Mouse (Mus musculus) layer of hippocampus, postnatal 10 days (tissue): ENCODE measurements around the gene Pccb. TPM values are rescaled to one million over a fixed set of nuclear protein-coding genes. Genes with fewer than 3 reads are reported as not detected.

Experiments used
- DNase-seq, 2 experiments: peaks; one replicate each; pipeline ENCODE4 v3.0.0; 2021; ENCODE audit warnings: low spot score in 2 of 2
- long read RNA-seq: library from polyadenylated mRNA; stranded (forward); transcript quantifications from one replicate; pipeline ENCODE4 v2.0.0, GENCODE M21; 2023
- total RNA-seq, 2 experiments: library from RNA; stranded (reverse); gene quantifications; 2 replicates each; pipeline ENCODE4 v1.2.3; 2021

Gene Pccb
- total RNA-seq = 10 to 100 TPM; 50.8 to 53.3 TPM
- long read RNA-seq, transcript Pccb-201 (15 exons, 2,320 nt) = major isoform, 43 of 61 reads
- long read RNA-seq, partial matches to known transcripts = 12 of 61 reads
- long read RNA-seq, other reads (novel, unspliced or antisense) = 4 of 61 reads

GRCm38 (mm10) chr9:101034448-101035098, at the start of gene Pccb:
Gene Pccb, minus strand, starts transcription at chr9:101034898.
- peak; percentile 96 to 98 for DNase-seq

- no peak for DNase-seq
Measured at GRCm38 (mm10) chr9:101083728-101084127, 49.0 kb upstream of the Pccb start.

GRCm38 (mm10) chr9:101080046-101080685, 45.5 kb upstream of the Pccb start:
- DNase-seq = no peak

GRCm38 (mm10) chr9:101078579-101078978, 43.9 kb upstream of the Pccb start:
- no peak for DNase-seq

GRCm38 (mm10) chr9:101077486-101077885, 42.8 kb upstream of the Pccb start:
- no peak for DNase-seq

GRCm38 (mm10) chr9:101076095-101076875, 41.6 kb upstream of the Pccb start:
- DNase-seq = no peak

DNA sequence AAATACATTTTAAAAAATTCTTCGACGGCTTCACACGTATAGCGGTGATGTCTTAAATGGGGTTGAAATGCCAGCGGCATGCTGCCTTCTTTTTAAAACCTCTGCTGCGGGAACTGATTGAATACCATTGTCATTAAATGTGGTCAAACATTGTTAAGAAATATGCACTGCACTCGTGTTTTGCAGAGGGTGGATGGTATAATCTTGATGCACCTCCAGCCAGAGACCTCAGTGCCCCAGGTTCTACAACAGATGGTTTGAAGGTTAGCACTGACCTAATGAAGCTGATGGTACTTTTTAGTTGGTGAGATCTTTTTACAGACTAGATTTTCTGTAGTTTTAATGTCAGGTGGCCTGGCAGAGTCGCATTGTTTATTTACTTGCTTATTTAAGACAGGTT, 41.0 kb upstream of the Pccb start:
- no peak for DNase-seq

DNA sequence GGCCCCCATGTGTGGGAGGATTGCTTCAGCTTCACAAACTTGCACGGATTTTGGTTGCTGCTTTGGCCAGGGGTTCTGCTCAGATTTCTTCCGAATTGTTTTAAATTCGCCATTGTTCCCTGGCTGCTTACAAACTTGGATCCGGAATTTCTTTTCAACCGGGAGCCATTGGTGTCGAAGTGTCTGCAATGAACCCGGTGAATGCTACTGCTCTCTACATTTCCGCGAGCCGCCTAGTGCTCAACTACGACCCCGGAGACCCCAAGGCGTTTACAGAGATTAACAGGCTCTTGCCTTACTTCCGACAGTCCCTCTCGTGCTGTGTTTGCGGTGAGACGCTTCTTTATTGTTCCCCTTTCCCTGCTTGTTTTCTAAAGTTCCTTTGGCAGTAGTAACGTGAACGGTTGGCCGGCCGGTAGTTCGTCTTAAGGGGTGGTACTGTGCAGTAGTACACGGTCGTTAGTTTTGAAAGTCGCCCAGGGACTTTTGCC, 40.4 kb upstream of the Pccb start:
- DNase-seq = peak; percentile 36 to 40

GRCm38 (mm10) chr9:101074332-101075021, 39.8 kb upstream of the Pccb start:
- peak; percentile 78 to 87 for DNase-seq

DNA sequence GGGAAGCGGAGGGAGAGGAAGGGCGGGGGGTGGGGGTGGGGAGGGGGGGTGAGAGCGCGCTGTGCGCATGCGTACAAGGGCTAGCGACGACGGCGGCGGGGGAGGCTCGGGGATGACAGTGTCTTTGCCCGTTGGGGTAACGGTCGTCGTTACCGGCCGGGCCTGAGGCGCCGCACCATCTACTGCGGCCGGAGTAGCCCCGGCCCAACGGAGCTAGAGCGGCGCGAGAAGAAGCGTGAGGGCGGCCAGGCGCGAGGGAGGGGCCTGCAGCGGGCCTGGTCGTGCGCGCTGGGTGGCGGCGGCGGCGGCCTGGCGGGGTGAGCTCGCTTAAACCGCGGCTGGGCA, 39.3 kb upstream of the Pccb start, which contains the start of gene Msl2:
Gene Msl2 (plus strand): TSS at position 115 of the 345 bp plus-strand sequence.
- DNase-seq = no peak

DNA sequence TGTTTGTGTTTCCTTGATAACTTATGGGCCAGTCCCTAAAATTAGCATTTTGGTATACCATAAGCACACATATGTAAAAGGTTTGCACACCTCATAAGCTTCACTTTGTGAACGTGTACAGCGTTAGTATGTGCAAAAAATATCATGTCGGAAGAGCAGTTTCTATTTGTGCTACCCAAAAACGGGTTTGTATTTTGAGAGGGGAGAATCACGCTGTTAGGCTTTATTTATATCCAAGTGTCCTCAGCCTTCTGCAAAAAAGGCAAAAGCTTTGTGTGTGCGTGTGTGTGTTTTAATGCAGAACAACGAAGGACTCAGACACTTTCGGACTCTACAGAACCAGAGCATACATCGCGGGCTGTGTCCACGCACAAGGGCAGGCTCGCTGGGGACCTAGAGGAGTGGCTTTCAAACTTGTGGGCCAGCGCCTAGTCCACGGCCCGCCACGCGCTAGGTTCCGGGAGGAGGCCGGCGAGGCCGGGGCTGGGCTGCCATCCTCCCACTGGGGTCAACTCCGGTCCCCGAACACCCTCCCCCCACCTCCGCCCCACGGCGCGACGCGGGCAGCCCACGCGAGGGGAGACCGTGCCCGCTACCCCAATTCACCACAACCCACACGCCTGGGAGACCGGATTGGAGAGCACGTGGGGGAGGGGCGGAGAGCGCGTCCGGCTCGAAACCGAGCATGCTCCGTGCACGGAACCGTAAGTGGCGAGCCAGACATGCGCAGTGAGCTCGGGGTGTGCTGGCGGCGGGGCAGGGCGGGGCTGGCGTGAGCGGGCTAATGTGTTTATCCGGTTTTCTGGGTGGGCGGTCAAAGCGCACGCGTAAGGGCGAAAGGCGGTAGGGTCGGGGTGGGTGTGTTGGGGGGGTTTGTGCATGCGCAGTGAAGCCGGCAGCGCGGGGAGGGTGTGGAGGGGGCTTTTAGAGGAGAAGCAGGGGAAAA, 38.6 kb upstream of the Pccb start:
- peak; percentile 98 to 99 for DNase-seq

DNA sequence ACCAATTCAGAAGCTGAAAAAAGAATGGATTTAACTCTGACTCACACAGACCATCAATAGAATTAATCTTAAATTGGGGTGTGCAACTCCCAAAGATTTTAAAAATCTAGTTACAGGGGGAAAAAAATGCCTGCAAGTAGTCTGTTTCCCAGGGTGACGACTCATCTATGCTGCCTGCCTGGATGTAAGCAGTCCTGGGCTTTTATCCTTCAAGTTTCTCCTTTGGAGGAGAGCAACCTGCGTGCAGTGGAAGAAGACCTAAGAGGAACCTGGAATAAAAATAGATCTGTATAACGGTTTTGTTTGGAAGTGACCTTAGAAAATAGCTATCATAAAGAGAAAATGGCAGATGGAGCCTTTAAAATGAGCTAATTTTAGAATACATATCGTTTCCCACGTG, 37.8 kb upstream of the Pccb start:
- no peak for DNase-seq

DNA sequence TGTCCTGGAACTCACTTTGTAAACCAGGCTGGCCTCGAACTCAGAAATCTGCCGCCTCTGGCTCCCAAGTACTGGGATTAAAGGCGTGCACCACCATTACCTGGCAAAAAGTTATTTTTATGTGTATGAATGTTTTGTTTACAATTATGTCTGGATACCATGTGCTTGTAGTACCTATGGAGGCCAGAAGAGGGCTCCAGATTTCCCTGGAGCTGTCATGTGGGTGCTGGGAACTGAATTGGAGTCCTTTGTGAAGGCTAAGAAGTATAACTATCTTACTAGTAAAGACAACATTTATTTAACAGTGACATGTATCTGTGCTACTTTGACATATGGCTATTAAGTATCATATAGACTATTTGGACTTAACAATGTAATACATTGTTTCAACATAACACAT, 35.1 kb upstream of the Pccb start:
- no peak for DNase-seq

DNA sequence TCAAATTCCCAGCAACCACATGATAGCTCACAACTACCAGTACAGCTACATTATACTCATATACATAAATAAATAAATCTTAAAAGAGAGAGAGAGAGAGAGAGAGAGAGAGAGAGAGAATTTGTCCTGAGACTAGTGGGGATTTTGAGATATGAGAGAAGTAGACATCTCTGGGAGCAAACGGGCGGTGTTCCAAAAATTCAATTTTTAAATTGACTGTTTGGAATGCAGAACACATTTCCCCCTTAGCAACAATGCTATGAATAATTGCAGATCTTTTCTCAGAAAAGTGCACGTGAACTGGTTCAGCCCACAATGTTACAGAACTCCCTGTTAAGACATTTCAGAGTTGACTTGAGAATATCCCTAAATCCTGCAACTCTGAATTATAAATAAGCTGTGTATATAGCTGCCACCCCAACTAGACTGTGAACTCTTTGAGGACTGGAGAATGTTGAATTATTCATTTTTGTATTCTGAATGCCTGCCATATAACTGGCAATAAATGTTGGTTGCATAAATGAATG, 30.4 kb upstream of the Pccb start:
- no peak for DNase-seq

DNA sequence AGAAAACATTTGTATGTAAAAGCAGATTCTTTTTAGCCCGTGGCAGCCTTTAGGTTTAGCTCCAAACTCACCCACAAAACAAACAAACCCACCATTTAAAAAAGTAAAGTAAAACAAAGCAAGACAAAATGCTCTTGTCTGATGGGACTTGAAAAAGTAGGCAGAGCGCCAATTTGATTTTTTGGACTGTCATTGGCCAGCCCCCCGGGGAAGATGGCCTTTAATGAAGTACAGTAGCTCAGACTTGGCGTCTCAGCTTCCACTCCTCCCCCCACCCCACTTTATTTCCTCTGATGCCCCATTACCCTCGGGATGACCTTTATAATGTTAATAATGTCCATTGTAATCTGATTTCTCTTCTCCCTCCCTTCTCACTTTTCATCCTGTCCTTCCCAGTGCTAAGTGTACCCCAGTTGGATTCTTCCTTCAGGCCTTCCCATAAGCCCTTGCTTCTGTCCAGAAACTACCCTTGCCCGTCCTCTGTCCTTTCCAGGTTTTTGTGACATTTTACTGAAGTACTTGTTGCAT, 27.6 kb upstream of the Pccb start:
- DNase-seq = no peak

- no peak for DNase-seq
Measured at GRCm38 (mm10) chr9:101061035-101061434, 26.3 kb upstream of the Pccb start.

DNA sequence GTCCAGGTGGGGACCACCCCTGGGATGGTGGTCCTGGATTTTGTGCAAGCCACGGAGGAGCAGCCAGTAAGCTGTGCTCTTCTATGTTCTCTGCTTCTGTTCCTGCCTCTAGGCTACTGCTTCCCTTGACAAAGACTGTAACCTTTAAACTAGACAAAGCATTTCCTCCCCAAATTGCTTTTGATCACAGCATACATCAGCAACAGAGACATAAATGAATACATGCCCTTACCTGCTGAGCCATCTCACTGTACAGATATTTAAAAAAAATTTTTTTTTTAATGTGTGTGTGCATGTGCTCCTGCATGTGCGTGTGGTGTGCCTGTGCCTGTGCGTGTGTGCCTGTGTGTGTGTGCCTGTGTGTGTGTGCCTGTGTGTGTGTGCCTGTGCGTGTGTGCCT, 22.5 kb upstream of the Pccb start:
- no peak for DNase-seq

- DNase-seq = no peak
Measured at GRCm38 (mm10) chr9:101053279-101053678, 18.6 kb upstream of the Pccb start.

DNA sequence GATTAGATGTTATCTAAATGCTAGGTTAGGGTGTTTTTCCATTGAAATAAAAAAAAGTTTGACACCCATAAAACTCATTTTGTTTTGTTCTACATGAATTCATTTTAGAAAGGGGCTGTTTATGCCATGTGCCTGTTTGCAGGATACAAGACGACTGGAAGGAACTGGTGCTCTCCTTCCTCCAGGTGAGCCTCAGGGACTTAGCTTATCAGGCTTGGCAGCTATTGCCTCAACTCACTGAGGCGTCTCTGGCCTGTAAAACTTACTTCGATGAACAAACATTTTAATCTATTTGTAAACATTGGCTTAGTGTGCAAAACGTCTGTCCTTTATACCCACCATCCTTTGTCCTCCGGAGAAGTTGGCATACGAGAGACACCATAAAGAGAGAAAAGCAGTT, 18.0 kb upstream of the Pccb start:
- DNase-seq = no peak

DNA sequence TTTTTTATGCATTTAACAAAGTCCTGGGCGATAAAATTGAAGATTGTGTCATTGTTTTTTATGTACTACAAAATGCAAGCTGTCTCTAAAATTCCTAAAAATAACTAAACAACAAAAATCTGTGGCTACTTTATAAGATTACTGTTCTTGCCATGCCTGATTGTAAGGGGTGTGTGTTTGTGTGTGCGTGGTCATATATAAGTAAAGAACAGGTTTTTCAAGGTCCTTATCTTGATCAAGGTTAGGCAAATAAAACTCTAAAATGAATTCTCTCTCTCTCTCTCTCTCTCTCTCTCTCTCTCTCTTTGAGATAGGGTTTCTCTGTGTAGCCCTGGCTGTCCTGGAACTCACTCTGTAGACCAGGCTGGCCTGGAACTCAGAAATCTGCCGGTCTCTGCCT, 17.3 kb upstream of the Pccb start:
- no peak for DNase-seq
